Mouse (Mus musculus) megakaryocyte, adult 5-6 weeks (primary cell): ENCODE measurements around the gene Atp6v1g2. TPM values are rescaled to one million over a fixed set of nuclear protein-coding genes. Genes with fewer than 3 reads are reported as not detected.

Experiments
- ATAC-seq: 2 replicates; pipeline ENCODE4 v1.8.0; 2016; ENCODE audit warnings: mild to moderate bottlenecking, inconsistent platforms; ENCODE audit not compliant: poor library complexity, severe bottlenecking
- total RNA-seq, 2 experiments: library from RNA; stranded (forward) in 1 of 2; stranded (reverse) in 1 of 2; fragments of 153-499, 151-499 nt in 1 of 2; fragments of 221-1000, 200-1000 nt in 1 of 2; gene quantifications; 2 replicates each; pipeline versions ENCODE4 v1.2.3 to v1.2.4; 2015 to 2017

Atp6v1g2 gene
- total RNA-seq (2015) (6.2 and 6.9 TPM in 2 replicates), total RNA-seq (2017) (3.0 and 3.6 TPM in 2 replicates)

DNA sequence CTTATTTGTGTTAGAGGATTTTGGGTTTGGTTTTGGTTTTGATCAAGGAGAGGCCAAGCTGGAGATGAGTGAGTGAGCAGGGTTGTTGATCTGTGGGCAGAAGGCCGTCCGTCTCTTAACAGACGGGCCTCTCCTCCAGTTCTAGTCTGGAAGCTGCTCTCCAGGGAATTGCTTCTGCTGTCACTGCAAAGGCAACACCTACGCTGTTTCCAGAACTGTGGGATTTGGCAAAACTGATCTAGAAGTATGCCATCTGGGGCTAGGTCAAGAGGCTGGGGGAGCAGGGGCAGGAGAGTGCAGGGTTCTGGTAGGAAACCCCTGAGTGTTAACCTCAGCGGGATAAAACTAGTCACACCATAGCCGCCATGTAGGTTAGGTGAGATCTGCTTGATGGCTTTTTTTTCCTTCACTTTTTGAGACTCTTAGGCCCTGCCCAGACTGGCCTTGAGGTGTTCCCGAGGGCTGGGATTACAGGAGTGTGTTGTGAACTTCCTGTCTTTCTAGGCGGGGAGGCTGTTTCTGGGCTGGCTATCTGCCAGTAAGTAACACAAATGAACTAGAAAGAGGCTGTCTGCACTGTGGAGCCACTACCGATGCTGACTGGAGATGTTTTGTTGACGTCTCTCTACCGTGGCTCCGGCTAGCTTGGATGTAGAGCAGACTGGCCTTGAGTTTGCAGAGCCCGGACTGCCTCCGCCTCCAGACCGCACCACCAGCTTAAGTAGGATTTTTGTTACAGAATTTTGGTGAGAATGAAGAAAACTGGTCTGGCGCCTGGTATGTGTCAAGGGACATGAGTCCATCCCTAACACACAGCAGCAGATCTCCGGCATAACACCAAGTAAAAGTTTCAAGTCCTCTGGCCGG, at the start of gene Atp6v1g2:
TSS of gene Atp6v1g2 (plus strand) at position 547 of the 867 bp plus-strand sequence.
- no peak for ATAC-seq

DNA sequence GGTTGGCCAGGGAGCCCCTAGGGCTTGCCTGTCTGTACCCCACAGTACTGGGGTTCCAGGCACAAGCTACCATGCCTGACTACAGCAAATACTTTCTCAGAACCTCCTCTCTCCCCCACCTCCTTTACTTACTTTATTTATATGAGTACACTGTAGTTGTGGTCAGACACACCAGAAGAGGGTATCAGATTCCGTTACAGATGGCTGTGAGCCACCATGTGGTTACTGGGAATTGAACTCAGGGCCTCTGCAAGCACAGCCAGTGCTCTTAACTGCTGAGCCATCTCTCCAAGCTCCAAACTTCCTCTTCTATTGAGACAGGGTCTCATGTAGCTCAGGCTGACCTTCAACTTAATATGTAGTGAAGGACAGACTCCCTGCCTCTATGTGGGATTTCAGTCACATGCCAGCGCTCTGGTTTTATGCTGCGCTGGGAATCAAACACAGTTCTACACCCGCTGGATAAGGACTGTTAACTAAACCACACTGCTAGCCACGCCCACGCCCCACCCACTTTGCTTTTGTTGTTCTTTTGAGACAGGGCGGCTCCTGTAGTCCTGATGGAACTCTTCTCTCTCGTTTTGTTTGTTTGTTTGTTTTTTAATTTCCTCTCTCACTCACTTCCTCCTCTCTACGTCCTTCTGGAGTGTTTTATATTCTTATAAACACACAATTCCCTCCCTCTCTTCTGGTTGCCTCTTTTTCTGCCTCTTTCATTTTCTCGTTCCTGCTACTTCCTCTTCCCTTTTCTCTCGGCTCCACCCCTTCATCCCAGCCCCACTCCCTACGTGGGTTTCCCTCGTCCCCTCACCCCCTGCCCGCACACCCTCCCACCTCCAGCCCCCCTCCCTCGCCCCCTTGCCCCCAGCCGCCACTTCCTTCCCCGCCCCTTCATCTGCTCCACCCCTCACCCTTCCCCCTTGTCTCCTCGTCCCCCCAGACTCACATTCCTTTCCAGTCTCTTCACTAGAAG, 47.5 kb upstream of the Atp6v1g2 start:
- peak; percentile 58 for ATAC-seq

DNA sequence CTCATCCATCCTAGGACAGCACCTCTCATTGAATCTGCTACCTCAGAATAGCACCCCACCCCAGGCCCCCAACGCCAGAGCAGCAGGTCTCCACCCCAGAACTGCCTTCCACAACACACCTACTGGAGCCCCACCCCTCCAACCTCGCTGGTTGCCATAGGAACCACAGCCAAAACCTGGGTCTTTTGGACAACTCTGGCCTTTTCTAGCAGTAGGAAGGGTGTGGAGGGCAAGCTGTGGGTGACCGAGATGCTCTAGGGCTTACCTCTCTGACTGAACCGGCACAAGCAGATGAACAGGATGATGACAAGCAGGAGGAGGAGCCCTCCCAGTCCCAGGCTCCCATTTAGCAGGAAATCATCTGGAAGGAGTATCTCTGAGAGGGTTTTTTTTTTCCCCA, 46.8 kb upstream of the Atp6v1g2 start:
- ATAC-seq, result peak; percentile 67

DNA sequence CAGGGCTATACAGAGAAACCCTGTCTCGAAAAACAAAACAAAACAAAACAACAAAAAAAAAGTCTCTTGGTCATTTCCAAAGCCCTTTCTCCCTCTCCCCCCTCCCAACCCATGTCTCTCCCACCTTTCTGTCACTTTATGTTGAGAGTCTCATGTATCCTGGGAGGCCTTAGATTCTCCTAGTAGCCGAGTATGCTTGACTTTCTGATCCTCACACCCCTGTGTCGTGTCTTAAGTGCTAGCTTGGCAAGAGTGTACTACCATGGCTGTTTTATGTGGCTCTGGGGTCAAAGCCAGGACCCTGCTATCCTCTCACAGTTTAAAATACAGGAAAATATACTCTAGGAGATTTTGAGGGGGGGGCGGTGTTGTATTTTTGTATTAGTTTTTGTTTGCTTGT, 46.1 kb upstream of the Atp6v1g2 start:
- no peak for ATAC-seq

DNA sequence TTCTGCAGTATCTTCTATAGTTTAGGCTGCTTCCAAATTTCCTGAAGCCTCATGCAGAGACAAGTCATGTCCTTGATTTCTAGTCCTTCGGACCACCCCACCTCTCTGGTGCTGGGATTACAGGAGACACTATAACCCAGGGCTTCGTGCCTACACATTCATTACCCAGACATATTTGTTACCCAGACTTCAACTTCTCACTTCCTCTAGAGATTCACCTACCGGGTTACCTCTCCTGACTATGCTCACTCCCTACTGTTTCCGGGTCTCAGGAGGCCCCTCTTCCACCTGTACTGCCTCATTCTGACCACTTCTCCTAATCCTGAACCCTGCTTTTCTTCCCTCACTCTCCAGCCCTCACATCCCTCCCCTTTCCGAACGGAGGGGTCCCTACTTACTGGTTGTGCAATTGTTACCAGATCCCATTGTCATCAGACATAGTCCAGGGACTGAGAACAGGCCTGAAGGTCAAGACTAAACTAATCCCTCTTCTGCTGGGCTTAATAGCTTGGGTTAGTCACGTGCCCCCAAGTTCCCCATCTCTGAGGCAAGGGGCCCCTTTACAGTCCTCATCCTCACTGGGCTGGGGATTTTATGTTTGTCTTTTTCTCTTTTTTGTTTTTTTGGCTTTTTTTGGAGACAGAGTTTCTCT, 45.4 kb upstream of the Atp6v1g2 start, which contains the start of gene Lst1:
TSS of gene Lst1 (minus strand) at position 481 of the 652 bp plus-strand sequence.
- ATAC-seq, result peak; percentile 24

DNA sequence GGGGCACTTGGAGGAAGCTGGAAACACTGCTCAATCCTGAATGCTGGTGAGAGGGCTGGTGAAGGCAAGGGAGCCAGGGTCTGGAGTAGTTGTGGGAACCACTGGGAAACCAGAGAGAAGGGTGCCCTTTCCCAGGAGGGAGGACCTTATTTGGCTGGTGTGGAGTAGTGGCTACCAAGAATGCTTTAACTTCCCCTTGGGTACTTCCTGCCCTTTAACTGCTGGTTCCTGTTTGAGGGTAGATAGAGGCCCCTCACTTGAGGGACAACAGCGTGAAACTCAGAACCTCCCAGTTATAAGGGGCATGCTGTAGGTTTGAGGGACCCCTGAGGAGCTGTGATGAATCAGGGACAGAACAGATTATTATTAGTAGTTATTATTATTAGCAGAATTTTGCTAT, 44.3 kb upstream of the Atp6v1g2 start:
- ATAC-seq, result peak; percentile 15; the same call in 1 of the 2 replicates

DNA sequence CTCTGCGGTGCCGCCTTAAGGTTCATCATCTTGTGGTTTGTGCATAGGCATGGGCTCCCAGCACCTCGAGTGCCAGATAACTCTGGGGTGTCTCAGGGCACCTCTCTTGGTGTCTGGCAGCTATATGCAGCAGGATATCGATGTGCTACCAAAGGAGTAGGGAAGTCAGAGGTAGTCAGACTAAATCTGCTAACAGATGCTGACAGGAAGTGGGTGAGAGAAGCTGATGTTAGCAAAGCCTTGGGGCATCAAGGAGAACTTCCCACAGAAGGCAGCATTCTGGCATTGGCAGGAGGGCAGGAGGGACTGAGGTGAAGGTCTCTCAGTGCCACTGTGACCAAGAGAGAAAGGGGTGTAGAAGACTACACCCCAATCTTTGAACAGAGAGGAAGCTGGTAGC, 43.4 kb upstream of the Atp6v1g2 start:
- ATAC-seq, result no peak

DNA sequence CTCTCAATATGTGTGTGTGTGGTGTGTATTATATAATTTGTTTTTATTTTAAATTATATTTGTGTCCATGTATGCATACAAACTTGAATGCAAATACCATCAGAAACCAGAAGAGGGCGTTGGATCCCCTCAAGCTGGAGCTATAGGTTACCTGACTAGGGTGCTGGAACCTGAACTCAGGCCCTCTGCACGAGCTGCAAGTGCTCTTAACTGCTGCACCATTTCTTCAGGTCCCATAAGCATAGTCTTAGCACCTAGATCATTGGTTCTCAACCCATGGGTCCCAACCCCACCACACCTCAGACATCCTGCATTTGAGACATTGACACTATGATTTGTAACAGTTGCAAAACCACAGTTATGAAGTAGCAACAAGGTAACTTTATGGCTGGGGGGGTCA, 41.7 kb upstream of the Atp6v1g2 start:
- ATAC-seq, result no peak

DNA sequence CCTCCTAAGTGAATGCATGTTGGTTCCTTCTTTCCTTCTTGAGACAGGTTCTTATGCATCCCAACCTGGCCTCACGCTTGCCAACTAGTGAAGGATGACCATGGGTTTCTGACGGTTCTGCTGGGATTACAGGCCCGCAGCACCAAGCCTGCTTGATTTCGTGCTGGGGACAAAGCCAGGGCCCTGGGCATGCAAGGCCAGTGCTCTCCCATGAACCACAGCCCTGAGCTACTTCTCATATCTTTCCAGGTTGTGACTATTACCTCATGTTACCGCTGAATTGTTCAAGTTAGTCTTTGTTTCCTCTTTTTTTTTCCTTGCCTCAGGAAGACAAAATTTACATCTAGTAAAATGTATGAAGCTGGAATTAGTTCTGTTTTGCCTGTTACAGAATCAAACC, 40.5 kb upstream of the Atp6v1g2 start:
- ATAC-seq, result peak; percentile 52

DNA sequence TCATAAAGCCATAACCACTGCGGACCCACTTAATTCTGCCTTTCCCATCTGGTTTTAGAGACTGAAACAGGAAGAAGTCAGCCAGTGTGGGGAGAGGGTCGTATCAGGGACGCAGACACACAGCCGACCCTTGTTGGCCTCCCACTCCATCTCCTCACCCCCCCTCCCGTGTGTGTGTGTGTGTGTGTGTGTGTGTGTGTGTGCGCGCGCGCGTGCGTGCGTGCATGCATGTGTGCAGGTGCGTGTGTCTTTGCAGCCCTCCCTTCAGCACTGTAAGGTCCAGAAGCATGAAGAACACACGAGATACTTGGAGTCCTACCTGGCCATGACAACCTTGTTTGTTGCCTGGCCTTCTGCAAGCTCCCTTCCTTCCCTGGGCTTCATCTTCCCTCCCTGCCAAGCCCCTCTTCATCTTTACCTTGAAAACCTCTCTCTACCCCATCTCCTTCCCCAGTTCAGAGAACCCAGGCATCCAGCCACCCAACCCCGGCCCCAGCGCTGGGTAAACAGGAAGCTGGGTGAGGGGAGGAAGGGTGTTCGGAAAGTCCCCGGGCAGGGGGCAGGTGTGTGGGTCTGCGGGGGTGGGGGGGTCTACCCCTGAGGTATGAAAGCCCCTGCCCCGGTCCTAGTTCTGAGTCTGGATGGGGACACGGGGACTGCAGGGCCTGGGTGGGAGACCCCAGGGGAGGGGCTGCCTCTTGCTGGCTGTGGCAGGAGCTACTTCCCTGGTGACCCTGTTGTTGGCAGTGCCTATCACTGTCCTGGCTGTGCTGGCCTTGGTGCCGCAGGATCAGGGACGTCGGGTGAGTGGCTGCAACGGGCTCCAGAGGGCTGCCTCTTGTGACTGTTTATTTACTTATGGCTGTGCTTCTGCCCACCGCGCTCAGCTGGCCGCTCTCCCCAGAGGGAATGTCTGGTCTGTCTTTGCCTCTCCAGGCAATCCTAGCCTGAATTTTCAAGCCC, 39.3 kb upstream of the Atp6v1g2 start, which contains the start of gene Ltb:
TSS of gene Ltb (plus strand) at position 559 of the 963 bp plus-strand sequence.
- no peak for ATAC-seq

DNA sequence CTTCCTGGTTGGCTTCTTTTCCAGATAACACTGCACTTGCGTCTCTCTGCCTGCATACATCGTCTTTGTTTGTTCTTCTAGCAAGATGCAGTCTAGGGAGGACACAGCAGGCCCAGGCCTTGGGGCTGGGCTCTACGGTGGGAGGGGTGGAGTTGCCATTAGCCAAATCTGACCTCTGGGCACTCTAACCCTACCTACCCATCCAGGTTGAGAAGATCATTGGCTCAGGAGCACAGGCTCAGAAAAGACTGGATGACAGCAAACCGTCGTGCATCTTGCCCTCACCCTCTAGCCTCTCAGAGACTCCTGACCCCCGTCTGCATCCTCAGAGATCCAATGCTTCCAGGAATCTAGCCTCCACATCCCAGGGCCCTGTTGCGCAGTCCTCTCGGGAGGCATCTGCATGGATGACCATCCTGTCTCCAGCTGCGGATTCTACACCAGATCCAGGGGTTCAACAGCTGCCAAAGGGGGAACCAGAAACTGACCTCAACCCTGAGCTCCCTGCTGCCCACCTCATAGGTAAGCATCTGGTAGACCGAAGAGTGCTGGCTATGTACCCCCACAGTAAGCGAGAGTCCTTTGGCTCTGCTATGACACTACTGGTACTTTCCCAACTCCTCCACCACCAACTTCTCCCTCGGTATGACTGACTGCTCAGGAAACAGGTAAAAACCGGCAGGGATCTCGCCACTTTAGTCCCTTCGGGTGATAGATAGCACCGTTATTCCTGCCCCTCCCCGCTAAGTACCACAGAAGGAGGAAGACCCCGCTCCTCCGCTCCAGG, 38.4 kb upstream of the Atp6v1g2 start:
- ATAC-seq, result peak; percentile 24; the same call in 1 of the 2 replicates

DNA sequence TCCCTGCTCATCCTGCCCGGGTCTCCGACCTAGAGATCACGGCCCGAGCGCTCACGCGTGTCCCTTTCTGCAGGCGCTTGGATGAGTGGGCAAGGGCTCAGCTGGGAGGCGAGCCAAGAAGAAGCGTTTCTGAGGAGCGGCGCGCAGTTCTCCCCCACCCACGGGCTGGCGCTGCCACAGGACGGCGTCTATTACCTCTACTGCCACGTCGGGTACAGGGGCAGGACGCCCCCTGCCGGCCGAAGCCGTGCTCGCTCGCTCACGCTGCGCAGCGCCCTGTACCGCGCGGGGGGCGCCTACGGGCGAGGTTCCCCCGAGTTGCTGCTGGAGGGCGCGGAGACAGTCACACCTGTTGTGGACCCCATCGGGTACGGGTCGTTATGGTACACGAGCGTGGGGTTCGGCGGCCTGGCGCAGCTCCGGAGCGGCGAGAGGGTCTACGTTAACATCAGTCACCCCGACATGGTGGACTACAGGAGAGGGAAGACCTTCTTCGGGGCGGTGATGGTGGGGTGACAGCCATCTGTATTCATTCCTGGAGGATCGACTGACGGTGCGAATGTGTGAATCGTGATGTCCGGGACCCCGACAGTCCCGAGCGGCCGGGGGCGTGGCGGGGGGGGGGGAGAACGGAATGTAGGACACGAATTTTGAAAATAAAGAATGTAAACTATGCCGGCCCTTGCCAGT, 37.7 kb upstream of the Atp6v1g2 start:
- ATAC-seq, result peak; percentile 72

DNA sequence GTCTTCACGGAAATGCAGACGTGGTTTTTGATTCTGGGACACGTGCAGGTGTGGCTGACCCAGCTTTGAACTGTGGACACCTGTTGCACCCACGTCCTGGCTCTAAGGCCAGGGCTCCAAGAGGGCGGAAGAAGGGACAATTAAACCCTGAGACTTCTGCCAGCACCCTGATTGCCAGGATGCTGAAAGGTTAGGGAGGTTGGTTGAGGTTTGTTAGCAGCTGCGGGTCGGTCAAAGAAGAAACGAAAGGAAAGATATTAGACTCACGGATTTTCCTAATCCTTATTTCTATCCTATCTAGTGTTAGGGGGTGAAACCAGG, 37.2 kb upstream of the Atp6v1g2 start:
- ATAC-seq, result no peak

DNA sequence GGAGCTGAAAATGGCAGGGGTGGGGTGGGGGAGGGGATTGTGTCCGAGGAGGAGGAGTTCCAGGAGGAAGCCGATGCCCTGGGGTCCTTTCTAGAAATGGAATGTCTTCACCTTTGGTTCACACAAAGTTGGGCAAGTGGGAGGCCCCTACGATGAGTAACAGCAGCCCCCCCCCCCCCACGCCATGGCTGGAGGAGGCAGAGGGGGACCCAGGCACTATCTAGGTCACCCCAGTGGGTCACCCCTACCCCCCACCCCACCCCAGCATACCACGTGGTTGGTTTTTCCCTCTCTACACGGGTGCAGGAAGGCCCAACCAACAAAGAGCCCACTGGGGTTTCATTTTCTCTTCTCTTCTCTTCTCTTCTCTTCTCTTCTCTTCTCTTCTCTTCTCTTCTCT, 36.3 kb upstream of the Atp6v1g2 start:
- no peak for ATAC-seq

DNA sequence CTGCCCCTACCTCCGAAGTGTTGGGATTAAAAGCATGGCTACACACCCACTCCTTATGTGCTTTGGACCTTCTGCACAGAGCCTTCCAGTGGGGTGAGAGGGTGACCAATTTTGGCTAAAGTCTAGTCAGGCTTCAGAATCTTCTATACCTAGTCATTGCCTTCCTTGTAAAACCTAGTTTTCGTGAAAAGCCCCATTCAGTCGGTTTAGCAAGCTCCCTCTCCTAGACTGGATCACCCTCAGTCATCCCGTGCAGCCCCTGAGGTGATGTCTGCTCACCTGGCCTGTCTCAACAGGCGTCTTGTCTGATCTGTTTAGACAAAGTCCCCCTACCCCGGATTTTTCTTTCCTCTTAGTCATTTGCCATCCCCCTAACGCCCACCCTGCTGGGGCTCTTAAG, 35.4 kb upstream of the Atp6v1g2 start:
- no peak for ATAC-seq

DNA sequence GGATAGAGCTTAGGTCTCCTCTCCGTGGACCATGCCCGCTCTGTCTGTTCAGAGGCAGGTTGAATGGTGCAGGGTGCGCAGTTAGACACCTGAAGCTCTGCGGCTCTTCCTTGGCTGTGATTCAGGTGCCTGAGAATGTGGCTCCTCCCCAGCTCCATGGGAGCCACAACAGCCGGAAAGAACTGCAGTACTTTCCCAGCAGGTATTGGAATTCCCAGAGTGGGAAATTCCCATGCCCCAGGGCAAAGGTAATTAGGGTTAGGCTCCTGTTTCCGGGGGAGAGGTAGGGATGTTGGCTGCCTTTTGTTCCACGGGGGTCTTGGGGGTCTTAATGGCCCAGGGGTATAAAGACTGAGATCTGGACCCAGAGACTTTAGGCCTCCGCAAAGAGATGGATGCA, 34.5 kb upstream of the Atp6v1g2 start:
- ATAC-seq, result no peak

DNA sequence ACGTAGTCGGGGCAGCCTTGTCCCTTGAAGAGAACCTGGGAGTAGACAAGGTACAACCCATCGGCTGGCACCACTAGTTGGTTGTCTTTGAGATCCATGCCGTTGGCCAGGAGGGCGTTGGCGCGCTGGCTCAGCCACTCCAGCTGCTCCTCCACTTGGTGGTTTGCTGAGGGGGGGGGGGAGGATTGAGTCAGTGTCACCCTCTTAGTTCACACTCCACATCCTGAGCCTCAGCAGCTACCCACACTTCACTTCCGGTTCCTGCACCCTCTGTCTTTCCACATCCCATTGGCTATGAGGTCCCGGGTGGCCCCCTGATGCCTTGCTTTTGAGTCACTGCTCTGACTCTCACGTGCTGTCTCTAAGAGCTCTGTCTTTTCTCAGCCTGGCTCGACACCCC, 33.1 kb upstream of the Atp6v1g2 start:
- ATAC-seq, result peak; percentile 75

DNA sequence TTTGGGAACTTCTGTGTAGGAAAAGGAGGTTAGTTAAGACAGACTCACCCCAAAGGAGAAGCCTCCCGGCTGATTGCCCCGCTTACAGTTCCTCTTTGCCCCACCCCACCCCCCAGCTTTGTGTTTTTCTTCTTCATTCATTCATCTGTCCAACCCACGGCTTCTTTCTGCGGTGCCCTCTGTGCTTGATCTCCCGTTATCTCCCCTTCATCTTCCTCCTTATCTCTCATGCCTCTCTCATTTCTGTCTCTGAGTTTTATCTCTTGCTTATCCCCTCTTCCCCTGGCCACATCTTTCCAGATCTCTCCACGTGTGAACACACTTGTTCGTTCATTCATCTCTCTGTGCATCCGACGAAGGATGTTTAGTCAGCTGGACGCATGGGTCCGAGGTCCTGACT, 32.3 kb upstream of the Atp6v1g2 start:
- peak; percentile 16; the same call in 1 of the 2 replicates for ATAC-seq
